Comparison of ENCODE assay signal across 10 mouse cellular contexts in the genomic region with DNA sequence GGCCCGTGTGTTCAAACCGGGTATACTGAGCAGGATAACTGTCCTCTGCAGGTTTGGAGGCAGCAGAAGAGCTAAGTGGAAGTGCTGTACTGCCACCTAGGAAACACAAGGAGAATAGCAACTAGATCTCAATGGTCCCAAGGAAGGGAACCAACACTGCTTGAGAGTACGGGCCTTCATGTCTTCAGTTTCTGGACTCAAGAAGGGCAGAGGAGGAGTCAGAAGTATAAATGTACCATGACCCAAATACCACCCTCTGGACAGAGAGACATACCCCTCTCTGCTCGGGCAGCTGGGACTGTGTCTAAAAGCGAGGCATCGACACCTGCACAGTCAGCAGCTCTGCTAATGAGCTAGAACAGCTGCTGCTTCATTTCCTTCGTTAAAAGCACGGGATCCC. TPM values are rescaled to one million over a fixed set of nuclear protein-coding genes. Genes with fewer than 3 reads are reported as not detected.
A peak's percentile ranks its signal among the peaks of the same experiment; 100 is the strongest.
DNase-seq lines count a peak whose midpoint lies in the region; ATAC-seq and TF ChIP-seq lines count a peak whose summit lies in the region.
"Had no signal": no experiment of that assay in that cellular context is flagged by ENCODE, and none has a peak within 500 bp of the region (broad histone marks: within the 10 kb centered on the region; RNA-seq: fewer than 3 reads in every experiment).

No protein-coding gene starts in this region.

- H3K27me3 ChIP-seq in intestine, postnatal 0 days (replicated peaks; ENCODE audit: control insufficient read depth, insufficient read depth, low read length) = no peaks in the 10 kb centered on the region
- no peaks in the 10 kb centered on the region for H3K27me3 ChIP-seq in intestine, embryonic 16.5 days (replicated peaks; ENCODE audit: control insufficient read depth, insufficient read depth, low read length)
- H3K27me3 ChIP-seq: liver, embryonic 15.5 days had no signal

- 70% methylated on average over 8 of the region's 8 CpGs for WGBS in intestine, postnatal 0 days
- 69% methylated on average over 8 of the region's 8 CpGs for WGBS in intestine, embryonic 16.5 days

- H3K9me3 ChIP-seq in intestine, postnatal 0 days (ENCODE audit: control insufficient read depth) = no peaks in the 10 kb centered on the region
- H3K9me3 ChIP-seq in intestine, embryonic 16.5 days (ENCODE audit: control insufficient read depth, low read length) = no peaks in the 10 kb centered on the region
- H3K9me3 ChIP-seq: heart, embryonic 15.5 days; liver, embryonic 15.5 days had no signal

- H3K4me3 ChIP-seq in intestine, postnatal 0 days (ENCODE audit: low read depth, low read length) = no peak overlapping the region
- no peak overlapping the region for H3K4me3 ChIP-seq in intestine, embryonic 16.5 days (ENCODE audit: low read length)
- H3K4me3 ChIP-seq: heart, embryonic 15.5 days; liver, embryonic 15.5 days had no signal

- ATAC-seq in intestine, postnatal 0 days = no peak
- ATAC-seq in intestine, embryonic 16.5 days = no peak
- ATAC-seq in megakaryocyte, adult 5-6 weeks (ENCODE audit: poor library complexity, severe bottlenecking) = no peak

- H3K4me2 ChIP-seq in intestine, postnatal 0 days (replicated peaks; ENCODE audit: low read depth) = no peak overlapping the region
- no peak overlapping the region for H3K4me2 ChIP-seq in intestine, embryonic 16.5 days (ENCODE audit: low read depth, low read length)
- H3K4me2 ChIP-seq: heart, embryonic 15.5 days; liver, embryonic 15.5 days had no signal

- no peak overlapping the region for H3K9ac ChIP-seq in intestine, postnatal 0 days (ENCODE audit: low read depth, low read length)
- no peak overlapping the region for H3K9ac ChIP-seq in intestine, embryonic 16.5 days (ENCODE audit: low read depth, low read length)
- H3K9ac ChIP-seq: heart, embryonic 15.5 days; liver, embryonic 15.5 days had no signal

- no peaks in the 10 kb centered on the region for H3K4me1 ChIP-seq in intestine, postnatal 0 days (replicated peaks; ENCODE audit: control insufficient read depth, insufficient read depth, low read length)
- H3K4me1 ChIP-seq in intestine, embryonic 16.5 days (ENCODE audit: control insufficient read depth, insufficient read depth, low read length) = no peaks in the 10 kb centered on the region
- H3K4me1 ChIP-seq: heart, embryonic 15.5 days; liver, embryonic 15.5 days had no signal

- peak; percentile 74 for TF ChIP-seq CTCF in intestine, postnatal 0 days (IDR thresholded peaks at IDR 0.05; ENCODE audit: low read depth)

- no peaks in the 10 kb centered on the region; the same call in 1 of the 2 replicates for H3K36me3 ChIP-seq in intestine, postnatal 0 days (ENCODE audit: control insufficient read depth, insufficient read depth)
- no peaks in the 10 kb centered on the region for H3K36me3 ChIP-seq in intestine, embryonic 16.5 days (ENCODE audit: control insufficient read depth, insufficient read depth, low read length)
- H3K36me3 ChIP-seq: heart, embryonic 15.5 days; liver, embryonic 15.5 days had no signal

- no peak overlapping the region for H3K27ac ChIP-seq in intestine, postnatal 0 days (ENCODE audit: low read depth, low read length)
- no peak overlapping the region for H3K27ac ChIP-seq in intestine, embryonic 16.5 days (ENCODE audit: low read length)
- H3K27ac ChIP-seq: heart, embryonic 15.5 days; liver, embryonic 15.5 days had no signal

- DNase-seq in right cerebral cortex, postnatal 10 days (ENCODE audit: low spot score in 2 of 2) = peak; percentile 40 to 68
- no peak for DNase-seq in right cerebral cortex, adult 2 months (ENCODE audit: low spot score in 2 of 2)
- peak; percentile 4 for DNase-seq in embryo, embryonic 11.5 days (ENCODE audit: low read depth, low spot score)
- no peak for DNase-seq in thymus, postnatal 4 days
- DNase-seq: cerebellum, adult 11 months had no signal

RNA-seq across cellular contexts. Expression of gene Col6a5, which starts 27.7 kb away (rescaled TPM):
- polyA plus RNA-seq in intestine, postnatal 0 days (2015; fragmentation: Nextera tagmentation; extraction: Ambion mirVana) = 3.6 and 4.0 TPM in 2 replicates
- polyA plus RNA-seq in intestine, embryonic 16.5 days (2015; fragmentation: Nextera tagmentation; extraction: Ambion mirVana) = 2.8 and 5.0 TPM in 2 replicates
- total RNA-seq in megakaryocyte, adult 5-6 weeks (2015) = not detected in 2 replicates
- total RNA-seq in megakaryocyte, adult 5-6 weeks (2017) = not detected in 2 replicates
- polyA plus RNA-seq: liver, embryonic 15.5 days had no signal

Comparison
In these comparisons a context has a peak if more than half of its experiments do, and no peak if none do; other contexts are left out.
1. DNase-seq: peak in right cerebral cortex, postnatal 10 days (2 of 2) and embryo, embryonic 11.5 days (single experiment); none in right cerebral cortex, adult 2 months (0 of 2) and thymus, postnatal 4 days (single experiment).